Mouse (Mus musculus) liver, embryonic 15.5 days (tissue): Measurements from ENCODE around the gene Mef2c. TPM values are rescaled to one million over a fixed set of nuclear protein-coding genes. Genes with fewer than 3 reads are reported as not detected.

Experiments
- ATAC-seq: fragments of 200-750 bp; cut with Nextera tagmentation; 2 replicates; pipeline ENCODE4 v1.8.0; 2017; ENCODE audit warnings: moderate number of reproducible peaks, mild to moderate bottlenecking, moderate library complexity; ENCODE audit not compliant: insufficient read depth
- H3K27ac ChIP-seq: fragments of 300-500 bp; sonication (generic); replicated peaks from 2 replicates; pipeline ENCODE4 v1.5.1; 2015; ENCODE audit warnings: mild to moderate bottlenecking, inconsistent platforms
- H3K27me3 ChIP-seq: fragments of 300-500 bp; sonication (generic); 2 replicates; pipeline ENCODE4 v1.6.1; 2015; ENCODE audit warnings: mild to moderate bottlenecking, inconsistent platforms
- H3K36me3 ChIP-seq: fragments of 300-500 bp; sonication (generic); replicated peaks from 2 replicates; pipeline ENCODE4 v1.6.1; 2015; ENCODE audit warnings: moderate library complexity, mild to moderate bottlenecking, inconsistent platforms
- H3K4me1 ChIP-seq: fragments of 300-500 bp; sonication (generic); replicated peaks from 2 replicates; pipeline ENCODE4 v1.6.1; 2015; ENCODE audit warnings: inconsistent platforms
- H3K4me2 ChIP-seq: fragments of 300-500 bp; sonication (generic); 2 replicates; pipeline ENCODE4 v1.6.1; 2015; ENCODE audit warnings: moderate library complexity, mild to moderate bottlenecking, inconsistent platforms
- H3K4me3 ChIP-seq: fragments of 300-500 bp; sonication (generic); replicated peaks from 2 replicates; pipeline ENCODE4 v1.5.1; 2015; ENCODE audit warnings: mild to moderate bottlenecking, inconsistent platforms
- H3K9ac ChIP-seq: fragments of 300-500 bp; sonication (generic); 2 replicates; pipeline ENCODE4 v1.6.1; 2015; ENCODE audit warnings: moderate library complexity, mild to moderate bottlenecking, inconsistent platforms
- H3K9me3 ChIP-seq: fragments of 300-500 bp; sonication (generic); replicated peaks from 2 replicates; pipeline ENCODE4 v1.6.1; 2016; ENCODE audit warnings: inconsistent platforms
- WGBS: fragments of 180-500 bp; shearing (Covaris S2); methylation state at CpG from one replicate; pipeline ENCODE4 v1.1.7; 2015; ENCODE audit warnings: mixed read lengths; ENCODE audit not compliant: insufficient replicate concordance; 5-methylcytosine and 5-hydroxymethylcytosine counted together
- polyA plus RNA-seq: library from polyadenylated mRNA; unstranded; fragments of >200 nt; fragmentation: Nextera tagmentation; extraction: Ambion mirVana; gene quantifications from 2 replicates; pipeline ENCODE4 v1.2.1, GENCODE M21; 2015

Mef2c gene
- polyA plus RNA-seq, 1 experiment from 2014 or later: 12.0 TPM

DNA sequence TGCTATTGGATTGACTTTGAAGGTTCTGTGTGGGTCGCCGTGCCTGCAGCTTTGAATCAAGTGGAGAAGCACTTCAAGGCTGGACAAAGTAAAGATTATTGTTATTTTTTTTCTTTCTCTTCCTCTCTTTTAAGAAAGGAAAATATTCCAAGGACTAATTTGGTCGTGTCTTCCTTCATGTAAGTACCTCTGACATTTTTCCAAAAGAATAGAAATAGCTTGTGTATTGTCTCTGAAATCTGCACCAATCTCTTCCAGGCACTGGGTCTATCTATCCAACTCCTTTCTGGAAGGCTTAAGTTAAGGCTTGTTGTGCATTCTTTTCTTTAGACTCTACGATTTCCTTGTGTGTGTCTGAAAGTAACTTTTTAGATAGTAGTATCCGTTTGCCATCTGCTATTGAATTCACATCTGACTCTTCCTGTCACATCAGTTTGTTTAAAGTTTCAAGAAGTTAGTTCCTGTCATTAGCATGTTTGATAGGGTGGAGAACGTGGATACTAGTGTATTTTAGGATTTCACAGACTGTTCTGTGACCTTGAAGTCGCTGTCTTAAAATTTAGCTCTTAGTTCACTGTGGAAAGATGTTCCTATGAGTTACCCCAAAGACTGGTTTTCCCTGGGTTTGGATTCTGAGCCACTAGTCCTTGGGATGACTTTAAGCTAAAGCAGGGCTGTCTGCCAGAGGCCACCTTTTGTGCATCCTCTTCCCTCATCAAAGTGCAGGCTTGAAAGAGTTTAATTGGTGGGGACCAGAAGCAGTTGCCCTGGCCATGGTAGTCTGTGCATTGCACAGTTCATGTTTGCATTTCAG is 21.3 kb downstream of the Mef2c start:
- 3% methylated on average over 7 of the region's 7 CpGs for WGBS
- Histone ChIP-seq H3K9ac (no peak overlapping the region), H3K27ac (0 out of 2 replicates have a peak overlapping the region, but pooled peaks have one; percentile 20), H3K27me3 (peaks cover 25% of the 10 kb centered on the region), H3K4me1 (peaks cover 16% of the 10 kb centered on the region), H3K4me3 (peak overlapping the region; percentile 67), H3K9me3 (no peaks in the 10 kb centered on the region), H3K36me3 (no peaks in the 10 kb centered on the region), H3K4me2 (peak overlapping the region; percentile 79)
- no peak for ATAC-seq

DNA sequence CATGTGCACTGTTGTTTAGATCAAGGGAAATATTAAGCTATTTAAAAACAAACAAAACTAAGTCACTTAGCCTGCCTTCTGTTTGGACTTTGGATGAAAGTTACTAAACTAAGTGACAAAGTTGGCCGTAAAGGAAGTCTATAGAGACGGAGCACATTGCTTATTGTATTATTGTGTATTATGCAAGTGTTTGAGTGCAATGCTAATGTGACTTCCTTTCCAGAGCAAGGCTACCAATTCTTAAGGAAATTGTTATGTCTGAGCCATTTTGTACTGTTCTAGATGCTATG is 21.8 kb downstream of the Mef2c start:
- H3K4me2 ChIP-seq: peak overlapping the region; percentile 79
- 18% methylated on average over 2 of the region's 2 CpGs for WGBS
- no peak overlapping the region for H3K9ac ChIP-seq
- peaks cover 16% of the 10 kb centered on the region for H3K4me1 ChIP-seq
- H3K4me3 ChIP-seq: peak overlapping the region; percentile 67
- no peak for ATAC-seq
- H3K27ac ChIP-seq: 0 out of 2 replicates have a peak overlapping the region, but pooled peaks have one; percentile 20
- no peaks in the 10 kb centered on the region for H3K9me3 ChIP-seq
- H3K27me3 ChIP-seq: peaks cover 25% of the 10 kb centered on the region
- H3K36me3 ChIP-seq: no peaks in the 10 kb centered on the region

DNA sequence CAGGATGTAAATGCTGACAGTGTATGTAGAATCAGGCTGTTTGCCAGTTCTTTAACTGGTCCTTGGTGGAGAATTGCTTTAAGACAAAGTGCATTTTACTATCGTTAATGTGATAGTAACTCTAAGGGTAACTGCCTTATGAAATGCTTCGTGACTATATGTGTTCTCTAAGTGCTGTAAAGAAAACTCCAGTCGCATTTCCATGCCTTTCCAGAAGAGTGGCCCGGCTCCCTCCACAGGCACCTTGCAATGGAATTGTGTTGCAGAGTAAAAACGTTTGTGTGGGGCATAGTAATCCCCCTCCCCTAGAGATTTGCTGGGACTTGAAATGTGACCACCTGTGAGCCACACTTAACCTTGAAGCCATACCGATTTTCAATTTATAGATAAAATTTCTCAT is 22.2 kb downstream of the Mef2c start:
- ATAC-seq: no peak
- WGBS: 11% methylated on average over 6 of the region's 6 CpGs
- H3K36me3 ChIP-seq: no peaks in the 10 kb centered on the region
- peak overlapping the region; percentile 79 for H3K4me2 ChIP-seq
- no peak overlapping the region for H3K9ac ChIP-seq
- H3K4me1 ChIP-seq: peaks cover 16% of the 10 kb centered on the region
- peak overlapping the region; percentile 67 for H3K4me3 ChIP-seq
- no peak overlapping the region for H3K27ac ChIP-seq
- H3K9me3 ChIP-seq: no peaks in the 10 kb centered on the region
- H3K27me3 ChIP-seq: peaks cover 25% of the 10 kb centered on the region

- Histone ChIP-seq H3K27ac (no peak overlapping the region), H3K4me3 (no peak overlapping the region), H3K9ac (no peak overlapping the region), H3K4me1 (peaks cover 22% of the 10 kb centered on the region), H3K9me3 (no peaks in the 10 kb centered on the region), H3K4me2 (no peak overlapping the region), H3K36me3 (no peaks in the 10 kb centered on the region), H3K27me3 (peaks cover 19% of the 10 kb centered on the region)
- WGBS: 33% methylated on average over 9 of the region's 9 CpGs
- no peak for ATAC-seq
These were observed 24.1 kb downstream of the Mef2c start for GRCm38 (mm10) chr13:83527921-83528320.

GRCm38 (mm10) chr13:83529729-83530314 is 26.0 kb downstream of the Mef2c start:
- no peak overlapping the region for H3K9ac ChIP-seq
- H3K36me3 ChIP-seq: no peaks in the 10 kb centered on the region
- no peak overlapping the region for H3K4me3 ChIP-seq
- no peaks in the 10 kb centered on the region for H3K9me3 ChIP-seq
- 0 out of 2 replicates have a peak, but pooled peaks cover 3% of the 10 kb centered on the region for H3K27me3 ChIP-seq
- H3K27ac ChIP-seq: no peak overlapping the region
- WGBS: 42% methylated on average over 8 of the region's 8 CpGs
- peak overlapping the region; percentile 27; the same call in 1 of the 2 replicates for H3K4me2 ChIP-seq
- no peak for ATAC-seq
- H3K4me1 ChIP-seq: peaks cover 15% of the 10 kb centered on the region; the same call in 1 of the 2 replicates

DNA sequence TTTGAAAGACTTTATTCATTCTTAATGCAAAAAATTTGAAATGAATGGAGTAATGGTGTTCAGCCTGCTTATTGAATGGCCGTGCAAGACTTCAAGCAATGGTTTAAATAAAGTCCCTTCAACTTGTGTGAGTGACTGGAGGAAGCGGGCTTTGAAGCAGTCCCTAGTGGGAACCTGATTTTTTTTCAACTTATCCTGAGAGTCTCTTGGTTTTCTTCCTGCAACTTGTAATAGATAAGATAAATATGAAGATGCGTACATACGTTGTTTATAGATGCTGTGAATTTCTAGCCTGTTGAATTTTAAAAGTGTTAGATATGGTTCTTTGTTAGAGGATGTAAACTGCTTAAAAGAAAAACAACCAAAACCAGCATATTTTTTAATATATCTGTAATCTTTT is 27.1 kb downstream of the Mef2c start:
- no peak overlapping the region for H3K9ac ChIP-seq
- no peaks in the 10 kb centered on the region for H3K27me3 ChIP-seq
- H3K4me3 ChIP-seq: no peak overlapping the region
- H3K27ac ChIP-seq: no peak overlapping the region
- no peak overlapping the region for H3K4me2 ChIP-seq
- H3K9me3 ChIP-seq: no peaks in the 10 kb centered on the region
- H3K36me3 ChIP-seq: no peaks in the 10 kb centered on the region
- peaks cover 15% of the 10 kb centered on the region; the same call in 1 of the 2 replicates for H3K4me1 ChIP-seq
- 33% methylated on average over 4 of the region's 4 CpGs for WGBS
- ATAC-seq: no peak

DNA sequence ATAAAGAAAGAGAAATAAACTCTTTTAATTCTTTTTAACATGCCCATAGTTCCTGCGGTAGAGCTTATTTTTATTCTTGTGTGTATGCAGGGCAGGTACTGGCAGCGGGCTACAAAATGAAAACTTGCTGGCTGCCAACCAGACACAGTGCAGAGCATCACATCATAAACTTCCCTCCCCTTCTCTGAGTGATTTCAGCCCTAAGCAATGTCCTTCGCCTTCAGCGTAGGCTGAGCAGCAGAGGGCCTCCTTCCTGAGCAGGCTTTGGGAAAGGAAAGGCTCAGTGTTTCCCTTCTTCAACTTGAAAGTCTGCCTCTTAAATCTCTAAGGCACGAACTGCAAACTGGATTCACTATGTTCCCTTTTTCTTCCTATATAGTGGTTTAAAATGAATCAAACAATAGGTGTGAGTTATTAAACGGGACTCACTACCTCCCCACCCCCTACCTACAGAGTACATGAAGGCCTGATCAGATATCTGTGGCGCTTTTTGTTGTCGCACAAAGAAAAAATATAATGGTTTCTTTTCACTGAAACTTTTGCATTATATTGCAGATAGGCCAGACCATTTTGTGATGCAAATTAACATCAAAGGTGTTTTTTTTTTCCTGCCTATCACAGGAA is 28.2 kb downstream of the Mef2c start:
- H3K27me3 ChIP-seq: no peaks in the 10 kb centered on the region
- H3K9me3 ChIP-seq: no peaks in the 10 kb centered on the region
- 28% methylated on average over 8 of the region's 8 CpGs for WGBS
- H3K36me3 ChIP-seq: no peaks in the 10 kb centered on the region
- no peak overlapping the region for H3K9ac ChIP-seq
- no peak overlapping the region for H3K27ac ChIP-seq
- no peak overlapping the region for H3K4me2 ChIP-seq
- H3K4me3 ChIP-seq: no peak overlapping the region
- no peak for ATAC-seq
- H3K4me1 ChIP-seq: peaks cover 15% of the 10 kb centered on the region; the same call in 1 of the 2 replicates

- Histone ChIP-seq H3K4me3 (no peak overlapping the region), H3K4me1 (peaks cover 5% of the 10 kb centered on the region; the same call in 1 of the 2 replicates), H3K9me3 (no peaks in the 10 kb centered on the region), H3K27ac (no peak overlapping the region), H3K36me3 (no peaks in the 10 kb centered on the region), H3K9ac (no peak overlapping the region), H3K27me3 (no peaks in the 10 kb centered on the region), H3K4me2 (no peak overlapping the region)
- no peak for ATAC-seq
- 68% methylated on average over 3 of the region's 3 CpGs for whole genome bisulfite sequencing
These were observed 32.5 kb downstream of the Mef2c start for GRCm38 (mm10) chr13:83536361-83536760.

GRCm38 (mm10) chr13:83537163-83537562 is 33.3 kb downstream of the Mef2c start:
- no peak overlapping the region for H3K9ac ChIP-seq
- peaks cover 2% of the 10 kb centered on the region; the same call in 1 of the 2 replicates for H3K4me1 ChIP-seq
- H3K27me3 ChIP-seq: no peaks in the 10 kb centered on the region
- WGBS: 73% methylated on average over 5 of the region's 5 CpGs
- H3K27ac ChIP-seq: no peak overlapping the region
- H3K9me3 ChIP-seq: no peaks in the 10 kb centered on the region
- H3K36me3 ChIP-seq: no peaks in the 10 kb centered on the region
- no peak overlapping the region for H3K4me2 ChIP-seq
- ATAC-seq: no peak
- H3K4me3 ChIP-seq: no peak overlapping the region

DNA sequence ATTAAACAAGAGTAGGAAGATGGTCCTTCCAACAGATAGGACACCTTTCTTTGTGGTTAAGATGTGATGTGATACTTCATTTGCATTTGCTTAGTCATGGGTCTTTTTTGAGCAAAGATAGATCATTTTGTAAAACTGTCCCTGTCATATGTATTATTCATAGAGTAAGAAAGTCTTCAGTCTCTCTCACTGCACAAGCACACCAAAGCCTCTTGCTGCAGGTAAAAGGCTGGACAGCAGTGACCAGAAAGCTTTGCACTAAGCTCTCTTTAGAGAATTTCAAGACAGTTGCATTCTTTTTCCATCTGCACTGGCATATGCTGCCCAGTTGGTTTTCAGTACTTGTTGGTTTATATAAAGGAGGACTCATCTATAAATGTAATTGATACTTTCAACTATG is 36.1 kb downstream of the Mef2c start:
- no peaks in the 10 kb centered on the region for H3K4me1 ChIP-seq
- H3K9me3 ChIP-seq: no peaks in the 10 kb centered on the region
- no peak overlapping the region for H3K4me3 ChIP-seq
- H3K9ac ChIP-seq: no peak overlapping the region
- no peak overlapping the region for H3K4me2 ChIP-seq
- no peaks in the 10 kb centered on the region for H3K36me3 ChIP-seq
- no peak overlapping the region for H3K27ac ChIP-seq
- ATAC-seq: no peak
- H3K27me3 ChIP-seq: no peaks in the 10 kb centered on the region

DNA sequence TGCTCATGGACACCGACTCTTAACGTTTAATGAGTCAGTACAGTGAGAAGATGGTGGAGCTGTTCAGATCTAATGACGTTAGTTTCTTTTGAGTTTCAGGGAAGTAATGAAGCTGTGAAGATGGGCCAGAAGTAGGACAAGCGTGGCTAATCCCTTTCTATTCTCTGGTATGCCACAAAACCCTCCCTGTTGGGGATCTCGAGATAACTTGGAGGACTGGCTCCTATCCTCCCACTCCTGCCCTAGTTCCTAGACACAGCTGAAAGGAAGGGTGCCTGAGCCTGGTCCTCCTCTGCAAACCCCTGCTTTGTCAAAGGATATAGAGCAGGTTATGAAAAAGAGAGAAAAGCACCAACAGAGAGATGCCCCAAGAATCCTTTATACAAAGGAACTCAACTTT is 38.8 kb downstream of the Mef2c start:
- whole genome bisulfite sequencing: 55% methylated on average over 5 of the region's 5 CpGs
- H3K9me3 ChIP-seq: no peaks in the 10 kb centered on the region

More for the DNA sequence above, 38.8 kb downstream of the Mef2c start:
- Histone ChIP-seq H3K9ac (no peak overlapping the region), H3K4me1 (no peaks in the 10 kb centered on the region), H3K27ac (no peak overlapping the region), H3K4me3 (no peak overlapping the region), H3K27me3 (no peaks in the 10 kb centered on the region), H3K4me2 (no peak overlapping the region), H3K36me3 (no peaks in the 10 kb centered on the region)
- no peak for ATAC-seq
